Mouse (Mus musculus) CH12.LX (cell line): ENCODE data around the gene Swsap1. TPM values are rescaled to one million over a fixed set of nuclear protein-coding genes. Genes with fewer than 3 reads are reported as not detected.

Source experiments
- DNase-seq: peaks from one replicate; pipeline ENCODE4 v3.0.0-alpha.2; 2013; ENCODE audit errors: extremely low read depth
- H3K27ac ChIP-seq: 2 replicates; pipeline ENCODE4 v1.5.1; 2012; ENCODE audit warnings: low read depth, mild to moderate bottlenecking, control low read depth, moderate library complexity; ENCODE audit not compliant: insufficient read depth
- H3K27me3 ChIP-seq: replicated peaks from 2 replicates; pipeline ENCODE3; 2012; ENCODE audit warnings: inconsistent platforms
- H3K36me3 ChIP-seq, 2 experiments: replicated peaks in 1 of 2; 2 replicates each; pipeline versions ENCODE3 to v1.6.1; 2012; ENCODE audit warnings: inconsistent platforms in 1 of 2, low read length in 1 of 2, mild to moderate bottlenecking in 1 of 2, mixed read lengths in 1 of 2, moderate library complexity in 1 of 2; ENCODE audit not compliant: control insufficient read depth in 1 of 2, insufficient read depth in 1 of 2
- H3K4me1 ChIP-seq, 2 experiments: 2 replicates each; pipeline ENCODE4 v1.6.1; 2012; ENCODE audit warnings: inconsistent platforms in 1 of 2, moderate library complexity in 1 of 2; ENCODE audit not compliant: insufficient read depth in 2 of 2, control insufficient read depth in 1 of 2
- H3K4me2 ChIP-seq: 2 replicates; pipeline ENCODE4 v1.6.1; 2012; ENCODE audit warnings: low read depth, mild to moderate bottlenecking, control low read depth; ENCODE audit not compliant: poor library complexity, insufficient read depth, severe bottlenecking
- H3K4me3 ChIP-seq, 3 experiments: fragments of 150-350 bp in 1 of 3; sonication (generic) in 1 of 3; replicated peaks in 1 of 3; 2 replicates each; pipeline versions ENCODE3 to v1.5.1; 2011 to 2012; ENCODE audit warnings: low read depth in 2 of 3, low read length in 2 of 3, mild to moderate bottlenecking in 2 of 3, moderate library complexity in 2 of 3, control low read depth in 1 of 3, improper control_type of control experiment in 1 of 3, inconsistent platforms in 1 of 3, mixed read lengths in 1 of 3; ENCODE audit not compliant: poor library complexity in 1 of 3
- H3K79me2 ChIP-seq: replicated peaks from 2 replicates; pipeline ENCODE4 v1.6.1; 2012; ENCODE audit warnings: mild to moderate bottlenecking, moderate library complexity; ENCODE audit not compliant: control insufficient read depth, poor library complexity, insufficient read depth, severe bottlenecking; ENCODE audit errors: extremely low read depth
- H3K9ac ChIP-seq: 2 replicates; pipeline ENCODE4 v1.6.1; 2012; ENCODE audit warnings: low read depth, mild to moderate bottlenecking, control low read depth, moderate library complexity; ENCODE audit not compliant: insufficient read depth
- H3K9me3 ChIP-seq: replicated peaks from 2 replicates; pipeline ENCODE3; 2012; ENCODE audit warnings: low read length, inconsistent platforms, mixed read lengths
- BHLHE40 ChIP-seq: IDR thresholded peaks from 2 replicates; pipeline ENCODE4 v1.6.1; 2011; ENCODE audit warnings: mild to moderate bottlenecking, low read depth, low read length, improper control_type of control experiment
- CHD2 ChIP-seq: IDR thresholded peaks from 2 replicates; pipeline ENCODE4 v1.6.1; 2011; ENCODE audit warnings: low read length, improper control_type of control experiment
- CTCF ChIP-seq, 2 experiments: IDR thresholded peaks in 1 of 2; conservative IDR thresholded peaks in 1 of 2; 2 replicates each; pipeline ENCODE4 v1.5.1; 2011 to 2012; ENCODE audit warnings: low read depth in 2 of 2, low read length in 2 of 2, improper control_type of control experiment in 1 of 2, inconsistent platforms in 1 of 2, mild to moderate bottlenecking in 1 of 2, moderate library complexity in 1 of 2
- E2F4 ChIP-seq: IDR thresholded peaks from 2 replicates; pipeline ENCODE4 v1.6.1; 2011; ENCODE audit warnings: low read depth, low read length, improper control_type of control experiment; ENCODE audit not compliant: insufficient replicate concordance
- ELF1 ChIP-seq: IDR thresholded peaks from 2 replicates; pipeline ENCODE4 v1.6.1; 2014; ENCODE audit warnings: low read depth, mild to moderate bottlenecking, inconsistent platforms, low read length, improper control_type of control experiment
- ETS1 ChIP-seq: conservative IDR thresholded peaks from 2 replicates; pipeline ENCODE4 v1.6.1; 2012; ENCODE audit warnings: low read depth, mild to moderate bottlenecking, inconsistent platforms, low read length, improper control_type of control experiment, moderate library complexity
- JUN ChIP-seq: IDR thresholded peaks from 2 replicates; pipeline ENCODE4 v1.6.1; 2011; ENCODE audit warnings: low read depth, mild to moderate bottlenecking, low read length, improper control_type of control experiment, moderate library complexity; ENCODE audit not compliant: insufficient read depth
- JUND ChIP-seq: conservative IDR thresholded peaks from 2 replicates; pipeline ENCODE4 v1.6.1; 2011; ENCODE audit warnings: low read depth, low read length, improper control_type of control experiment
- MAFK ChIP-seq: IDR thresholded peaks from 2 replicates; pipeline ENCODE4 v1.6.1; 2011; ENCODE audit warnings: low read length, improper control_type of control experiment; ENCODE audit not compliant: insufficient replicate concordance
- MAZ ChIP-seq: IDR thresholded peaks from 2 replicates; pipeline ENCODE4 v1.6.1; 2012; ENCODE audit warnings: low read depth, mild to moderate bottlenecking, inconsistent platforms, low read length, improper control_type of control experiment, moderate library complexity
- MEF2A ChIP-seq: IDR thresholded peaks from 2 replicates; pipeline ENCODE4 v1.6.1; 2014; ENCODE audit warnings: low read depth, mild to moderate bottlenecking, inconsistent platforms, low read length, improper control_type of control experiment, borderline replicate concordance
- MYC ChIP-seq: IDR thresholded peaks from 2 replicates; pipeline ENCODE4 v1.6.1; 2011; ENCODE audit warnings: low read depth, mild to moderate bottlenecking, improper control_type of control experiment, low read length
- PAX5 ChIP-seq: IDR thresholded peaks from 2 replicates; pipeline ENCODE4 v1.6.1; 2012; ENCODE audit warnings: low read length, inconsistent platforms, mixed read lengths
- POLR2A ChIP-seq: IDR thresholded peaks from 2 replicates; pipeline ENCODE4 v1.6.1; 2011; ENCODE audit warnings: low read depth, mild to moderate bottlenecking, improper control_type of control experiment, low read length
- RCOR1 ChIP-seq: conservative IDR thresholded peaks from 2 replicates; pipeline ENCODE4 v1.6.1; 2012; ENCODE audit warnings: low read depth, mild to moderate bottlenecking, inconsistent platforms, low read length, improper control_type of control experiment
- SIN3A ChIP-seq: IDR thresholded peaks from 2 replicates; pipeline ENCODE4 v1.6.1; 2012; ENCODE audit warnings: low read length, improper control_type of control experiment, inconsistent platforms
- TBP ChIP-seq: conservative IDR thresholded peaks from 2 replicates; pipeline ENCODE4 v1.6.1; 2011; ENCODE audit warnings: low read depth, low read length, improper control_type of control experiment
- TCF12 ChIP-seq: IDR thresholded peaks from 2 replicates; pipeline ENCODE4 v1.6.1; 2014; ENCODE audit warnings: low read depth, mild to moderate bottlenecking, inconsistent platforms, low read length, improper control_type of control experiment
- USF1 ChIP-seq: IDR thresholded peaks from 2 replicates; pipeline ENCODE4 v1.6.1; 2014; ENCODE audit warnings: low read depth, mild to moderate bottlenecking, inconsistent platforms, low read length, improper control_type of control experiment
- USF2 ChIP-seq: conservative IDR thresholded peaks from 2 replicates; pipeline ENCODE4 v1.6.1; 2011; ENCODE audit warnings: low read depth, low read length, improper control_type of control experiment
- ZMIZ1 ChIP-seq: IDR thresholded peaks from 2 replicates; pipeline ENCODE4 v1.6.1; 2012; ENCODE audit warnings: low read depth, mild to moderate bottlenecking, inconsistent platforms, low read length, improper control_type of control experiment
- dilution Hi-C: fragments of 300-500 bp; cut with MboI; formaldehyde crosslinking; loops from 2 replicates; pipeline ENCODE4 v1.14.3; 2020; ENCODE audit warnings: low sequenced_read_pairs; ENCODE audit not compliant: extremely low pct_unique_long_range_greater_than_20kb, extremely low pct_ligation_motif_present
- in situ Hi-C: fragments of 300-500 bp; cut with MboI; formaldehyde crosslinking; loops from 3 replicates; pipeline ENCODE4 v1.14.3; 2019; ENCODE audit warnings: low sequenced_read_pairs, low pct_ligation_motif_present, low pct_unique_long_range_greater_than_20kb, mixed read lengths
- polyA plus RNA-seq: library from polyadenylated mRNA; unstranded; fragments of >175 nt; gene quantifications from 2 replicates; pipeline ENCODE4 v1.2.1, GENCODE M21; 2012; ENCODE audit warnings: low read depth; ENCODE audit not compliant: insufficient read length
- total RNA-seq, 2 experiments: library from RNA; depleted of rRNA; stranded (reverse); fragments of 300-350 nt in 1 of 2; fragments of >200 nt in 1 of 2; gene quantifications; 2 replicates each; pipeline ENCODE4 v1.2.3; 2012 to 2014

The Swsap1 gene
- total and polyA plus RNA-seq, 3 experiments, result 3.1 to 4.1 (median 4.0) TPM

DNA sequence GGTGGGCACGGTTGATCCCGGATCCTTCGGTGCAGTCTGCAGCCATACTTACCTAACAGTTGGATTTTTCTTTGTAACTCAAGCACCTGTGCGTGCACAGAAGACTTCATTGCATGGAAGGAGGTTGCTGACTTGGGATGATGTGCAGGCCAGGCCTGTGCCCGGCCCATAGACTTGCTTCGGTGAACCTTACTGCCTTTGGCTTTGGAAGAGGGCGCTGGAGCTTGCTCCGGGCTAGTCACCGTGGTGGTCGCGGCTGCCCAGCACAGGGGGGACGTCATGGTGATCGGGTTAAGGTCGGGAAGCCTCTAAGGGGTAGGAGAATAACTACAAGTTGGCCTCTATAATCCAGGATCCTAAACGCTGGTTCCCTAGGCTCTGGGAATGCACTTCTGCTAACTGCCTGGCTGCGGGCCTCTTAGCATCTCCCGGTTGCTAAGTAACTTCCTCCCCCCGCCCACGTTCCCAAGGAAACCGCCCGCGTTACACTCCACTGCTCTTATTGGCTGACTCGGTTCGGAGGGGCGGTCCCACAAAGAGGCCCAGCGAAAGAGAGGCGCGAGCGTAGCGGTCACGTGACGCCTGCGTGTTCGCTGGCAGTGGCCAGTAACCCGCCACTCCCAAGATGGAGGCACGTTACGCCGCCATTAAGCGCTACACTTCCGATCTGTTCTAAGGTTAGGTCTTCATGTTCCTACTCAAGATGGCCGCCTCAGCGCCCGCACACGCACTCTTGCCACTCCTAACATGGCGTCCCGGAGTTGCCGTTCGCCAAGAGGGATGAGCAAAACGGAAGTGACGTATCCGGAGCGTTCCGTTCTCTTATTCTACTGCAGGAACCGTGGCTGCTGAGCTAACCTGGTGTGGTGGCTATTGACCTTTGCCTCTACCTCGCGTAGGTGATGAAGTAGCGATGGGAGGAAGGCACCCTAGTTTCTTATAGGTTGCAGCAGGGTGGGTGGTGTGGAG lies 46.9 kb downstream of the Swsap1 start, which contains the start of the genes Ccdc151 and Prkcsh (continued):
- peak; percentile 100 for TF ChIP-seq USF1

- Histone ChIP-seq H3K4me3 (peak overlapping the region; percentile 83 to 99 (median 89)), H3K4me2 (peak overlapping the region; percentile 93), H3K27ac (peak overlapping the region; percentile 48), H3K4me1 (peaks cover 8 to 36% of the 10 kb centered on the region in 2 experiments), H3K36me3 (peaks cover 40 to 45% of the 10 kb centered on the region in 2 experiments), H3K27me3 (peaks cover 18% of the 10 kb centered on the region)
- DNase-seq, result peak; percentile 73
- dilution Hi-C loops, result no loop called here
- TF ChIP-seq MAZ, result no peak
- 0 out of 2 replicates have a peak, but pooled peaks have one; percentile 12 for TF ChIP-seq ZMIZ1
- no peak for TF ChIP-seq SIN3A
- TF ChIP-seq ETS1, result no peak
- TF ChIP-seq CTCF (conservative IDR thresholded peaks at IDR 0.05 in 1 of 2, IDR thresholded peaks at IDR 0.05 in 1 of 2; ENCODE audit: low read depth in 2 of 2, low read length in 2 of 2), result no peak
- TF ChIP-seq POLR2A, result peak; percentile 29; the same call in 1 of the 2 replicates
- peak; percentile 30; the same call in 1 of the 2 replicates for TF ChIP-seq TCF12
- peak; percentile 52; the same call in 1 of the 2 replicates for TF ChIP-seq TBP
- no peak for TF ChIP-seq RCOR1
- TF ChIP-seq, all 38 proteins: peak for 4
- Histone ChIP-seq H3K79me2 (peaks cover 13% of the 10 kb centered on the region; the same call in 1 of the 2 replicates), H3K9ac (peak overlapping the region; percentile 84), H3K9me3 (no peaks in the 10 kb centered on the region)
- in situ Hi-C loops, result loop anchor here (5.0 kb wide), 1 partner anchor 41 kb away; the partner anchor contains the start of gene Epor
These were observed 47.6 kb downstream of the Swsap1 start for GRCm38 (mm10) chr9:22003163-22003554.

DNA sequence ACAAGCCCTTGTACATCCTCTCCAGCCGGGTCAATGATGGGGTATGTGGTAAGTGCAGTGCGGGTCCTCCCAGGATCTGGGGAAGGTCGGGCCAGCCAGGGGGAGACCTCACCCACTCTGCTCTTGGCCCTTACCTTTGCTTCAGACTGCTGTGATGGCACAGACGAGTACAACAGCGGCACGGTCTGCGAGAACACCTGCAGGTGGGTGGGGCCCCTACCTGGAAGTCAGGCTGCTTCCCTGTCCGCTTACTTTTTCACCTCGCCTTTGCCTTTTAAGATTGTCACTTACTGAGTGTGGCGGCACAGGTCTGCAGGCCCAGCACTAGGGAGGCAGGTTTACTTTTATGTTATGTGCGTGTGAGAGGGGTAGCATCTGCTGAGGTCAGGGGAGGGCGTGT lies 49.0 kb downstream of the Swsap1 start:
- H3K4me3 ChIP-seq, result peak overlapping the region in 1 of 3 experiments; percentile 18
- peaks cover 8 to 37% of the 10 kb centered on the region in 2 experiments for H3K4me1 ChIP-seq
- DNase-seq, result no peak
- no peak overlapping the region for H3K27ac ChIP-seq
- dilution Hi-C loops (no loop called here), in situ Hi-C loops (loop anchor here (5.0 kb wide), 1 partner anchor 42 kb away; the partner anchor contains the start of gene Epor)
- peaks cover 13% of the 10 kb centered on the region; the same call in 1 of the 2 replicates for H3K79me2 ChIP-seq
- no peaks in the 10 kb centered on the region for H3K9me3 ChIP-seq
- no peak for TF ChIP-seq CTCF (conservative IDR thresholded peaks at IDR 0.05 in 1 of 2, IDR thresholded peaks at IDR 0.05 in 1 of 2; ENCODE audit: low read depth in 2 of 2, low read length in 2 of 2)
- TF ChIP-seq JUND, result no peak
- no peak for TF ChIP-seq USF1
- no peak for TF ChIP-seq TCF12
- no peak for TF ChIP-seq SIN3A
- TF ChIP-seq E2F4, result no peak
- TF ChIP-seq CHD2, result no peak
- no peak for TF ChIP-seq ELF1
- TF ChIP-seq RCOR1, result no peak
- no peak for TF ChIP-seq USF2
- TF ChIP-seq MAFK, result no peak
- TF ChIP-seq MEF2A, result no peak
- no peak for TF ChIP-seq MYC
- TF ChIP-seq BHLHE40, result no peak
- no peak for TF ChIP-seq JUN
- no peak for TF ChIP-seq PAX5
- peaks cover 54 to 59% of the 10 kb centered on the region in 2 experiments for H3K36me3 ChIP-seq
- H3K27me3 ChIP-seq, result peaks cover 10% of the 10 kb centered on the region
- no peak overlapping the region for H3K9ac ChIP-seq
- H3K4me2 ChIP-seq, result no peak overlapping the region
